Comparison of ENCODE assay signal across 13 mouse cellular contexts in the genomic region with DNA sequence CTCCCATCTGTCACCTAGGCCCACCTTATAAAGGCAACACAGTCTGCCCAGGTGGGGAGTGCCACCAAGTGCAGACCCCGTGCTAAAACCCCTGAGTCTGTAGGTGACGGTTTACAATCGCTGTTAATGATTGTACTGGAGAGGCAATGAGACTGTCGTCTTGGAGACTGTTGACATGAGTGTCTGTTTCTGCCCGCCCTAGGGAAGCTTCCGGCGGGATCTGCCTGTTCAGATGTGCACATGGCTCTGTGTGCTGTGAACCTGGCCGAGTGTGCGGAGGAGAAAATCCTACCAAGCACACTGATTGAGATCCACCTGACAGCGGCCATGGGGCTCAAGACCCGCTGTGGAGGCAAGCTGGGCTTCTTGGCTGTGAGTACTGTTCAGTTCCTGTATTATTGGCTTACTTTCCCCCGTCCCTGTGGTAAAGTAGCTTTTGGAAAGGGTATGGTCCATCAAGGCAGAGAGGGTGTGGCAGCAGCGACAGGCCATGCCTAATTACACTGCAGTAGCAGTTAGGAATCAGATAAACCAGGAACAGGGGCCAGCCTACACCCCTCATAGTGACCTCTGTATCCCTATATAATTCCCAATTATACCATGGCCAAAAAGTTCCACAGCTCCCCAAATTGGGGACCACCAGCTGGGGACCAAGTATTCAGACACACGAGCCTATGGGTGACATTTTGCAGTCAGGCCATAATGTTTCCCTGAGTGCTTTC. TPM values are rescaled to one million over a fixed set of nuclear protein-coding genes. Genes with fewer than 3 reads are reported as not detected.
DNase-seq lines count a peak whose midpoint lies in the region; ATAC-seq and TF ChIP-seq lines count a peak whose summit lies in the region.
"Had no signal": no experiment of that assay in that cellular context is flagged by ENCODE, and none has a peak within 500 bp of the region (broad histone marks: within the 10 kb centered on the region; RNA-seq: fewer than 3 reads in every experiment).

No protein-coding gene starts in this region.

- 0 out of 2 replicates have a peak, but pooled peaks have one; percentile 20 for TF ChIP-seq EP300 in liver, embryonic 14.5 days (IDR thresholded peaks at IDR 0.05; ENCODE audit: low read depth)

- WGBS in heart, embryonic 13.5 days: 77% methylated on average over 14 of the region's 14 CpGs
- 73% methylated on average over 14 of the region's 14 CpGs for WGBS in intestine, embryonic 14.5 days
- WGBS in liver, embryonic 14.5 days (ENCODE audit: insufficient replicate concordance): 57% methylated on average over 14 of the region's 14 CpGs

- peaks cover 71% of the 10 kb centered on the region for H3K4me1 ChIP-seq in heart, embryonic 13.5 days
- H3K4me1 ChIP-seq in intestine, embryonic 14.5 days (replicated peaks; ENCODE audit: control insufficient read depth, insufficient read depth, low read length): no peaks in the 10 kb centered on the region
- peaks cover 51 to 52% of the 10 kb centered on the region in 2 experiments for H3K4me1 ChIP-seq in liver, embryonic 14.5 days (replicated peaks; ENCODE audit: control insufficient read depth in 2 of 2, insufficient read depth in 2 of 2, low read length in 1 of 2)
- H3K4me1 ChIP-seq: embryonic facial prominence, embryonic 15.5 days; neural tube, embryonic 13.5 days had no signal

- ATAC-seq in heart, embryonic 13.5 days (ENCODE audit: extremely low read depth, insufficient number of reproducible peaks, low FRiP score, low TSS enrichment): no peak
- peak; percentile 22; the same call in 1 of the 2 replicates for ATAC-seq in intestine, embryonic 14.5 days (replicated peaks; ENCODE audit: low FRiP score, low TSS enrichment, low read depth)
- no peak for ATAC-seq in liver, embryonic 14.5 days (ENCODE audit: insufficient read depth)

- TF ChIP-seq CTCF in liver, embryonic 14.5 days (IDR thresholded peaks at IDR 0.05; ENCODE audit: low read depth): no peak

- peak overlapping the region; percentile 37; the same call in 1 of the 2 replicates for H3K9ac ChIP-seq in heart, embryonic 13.5 days
- H3K9ac ChIP-seq in intestine, embryonic 14.5 days (ENCODE audit: low read length): no peak overlapping the region
- peak overlapping the region; percentile 73 for H3K9ac ChIP-seq in liver, embryonic 14.5 days (replicated peaks)
- H3K9ac ChIP-seq: embryonic facial prominence, embryonic 15.5 days; neural tube, embryonic 13.5 days had no signal

- H3K27me3 ChIP-seq in heart, embryonic 13.5 days (replicated peaks): 0 out of 2 replicates have a peak, but pooled peaks cover 17% of the 10 kb centered on the region
- no peaks in the 10 kb centered on the region for H3K27me3 ChIP-seq in intestine, embryonic 14.5 days (replicated peaks; ENCODE audit: control insufficient read depth, insufficient read depth, low read length)
- no peaks in the 10 kb centered on the region for H3K27me3 ChIP-seq in liver, embryonic 14.5 days (ENCODE audit: control insufficient read depth, insufficient read depth, low read length)
- H3K27me3 ChIP-seq: embryonic facial prominence, embryonic 15.5 days; neural tube, embryonic 13.5 days had no signal

- H3K4me2 ChIP-seq in heart, embryonic 13.5 days: peak overlapping the region; percentile 32
- no peak overlapping the region for H3K4me2 ChIP-seq in intestine, embryonic 14.5 days (ENCODE audit: low read length)
- H3K4me2 ChIP-seq in liver, embryonic 14.5 days (ENCODE audit: low read depth): peak overlapping the region; percentile 75
- H3K4me2 ChIP-seq: embryonic facial prominence, embryonic 15.5 days; neural tube, embryonic 13.5 days had no signal

- H3K36me3 ChIP-seq in heart, embryonic 13.5 days: peaks cover 89% of the 10 kb centered on the region
- peaks cover 98% of the 10 kb centered on the region for H3K36me3 ChIP-seq in intestine, embryonic 14.5 days (ENCODE audit: control insufficient read depth, insufficient read depth, low read length)
- H3K36me3 ChIP-seq in liver, embryonic 14.5 days (replicated peaks; ENCODE audit: control insufficient read depth, insufficient read depth, low read depth): peaks cover 62% of the 10 kb centered on the region

- peaks cover 7% of the 10 kb centered on the region; the same call in 1 of the 2 replicates for H3K9me3 ChIP-seq in heart, embryonic 13.5 days
- no peaks in the 10 kb centered on the region for H3K9me3 ChIP-seq in intestine, embryonic 14.5 days (ENCODE audit: control insufficient read depth, low read length)
- peaks cover 7% of the 10 kb centered on the region for H3K9me3 ChIP-seq in liver, embryonic 14.5 days (ENCODE audit: control insufficient read depth, low read length)
- H3K9me3 ChIP-seq: neural tube, embryonic 13.5 days had no signal

- H3K27ac ChIP-seq in heart, embryonic 13.5 days (replicated peaks): peak overlapping the region; percentile 77
- H3K27ac ChIP-seq in intestine, embryonic 14.5 days (ENCODE audit: low read depth): no peak overlapping the region
- H3K27ac ChIP-seq in liver, embryonic 14.5 days: peak overlapping the region; percentile 88
- H3K27ac ChIP-seq: embryonic facial prominence, embryonic 15.5 days had no signal

- DNase-seq in heart, adult 9 months (ENCODE audit: low spot score in 2 of 2): no peak
- DNase-seq in kidney, postnatal 25 days: peak; percentile 13 to 55
- DNase-seq in kidney, adult 18-20 months: no peak
- no peak for DNase-seq in intestine, embryonic 14.5 days (ENCODE audit: low spot score)
- no peak for DNase-seq in liver, embryonic 14.5 days (ENCODE audit: low read depth in 3 of 3, low spot score in 3 of 3)
- DNase-seq in cerebellum, adult 18-20 months: no peak
- DNase-seq: cerebellum, postnatal 25 days; lung, postnatal 14 days; midbrain, embryonic 14.5 days; thymus, postnatal 36 days had no signal

- no peak overlapping the region for H3K4me3 ChIP-seq in heart, embryonic 13.5 days
- H3K4me3 ChIP-seq in intestine, embryonic 14.5 days (ENCODE audit: low read depth, low read length): no peak overlapping the region
- H3K4me3 ChIP-seq in liver, embryonic 14.5 days (ENCODE audit: insufficient read depth in 1 of 2, low read depth in 2 of 2, low read length in 2 of 2): no peak overlapping the region
- H3K4me3 ChIP-seq: embryonic facial prominence, embryonic 15.5 days; neural tube, embryonic 13.5 days had no signal

RNA-seq across cellular contexts. Expression of gene Shisa8, which starts 27.4 kb away (rescaled TPM):
- polyA plus RNA-seq in heart, embryonic 13.5 days (2015; fragmentation: Nextera tagmentation; extraction: Ambion mirVana): 0.17 and 0.21 TPM in 2 replicates
- 0.15 TPM in 2 replicates for polyA plus RNA-seq in intestine, embryonic 14.5 days (2014; fragmentation: Nextera tagmentation; extraction: Ambion mirVana)
- polyA plus RNA-seq in liver, embryonic 14.5 days (2012; rRNA removed): 0.15 and 0.19 TPM in 2 replicates
- 0.05 and 0.09 TPM in 2 replicates for polyA plus RNA-seq in liver, embryonic 14.5 days (2014; fragmentation: Nextera tagmentation; extraction: Ambion mirVana)

RNA-seq across cellular contexts. Expression of gene Srebf2, which starts 38.2 kb away (rescaled TPM):
- 89.4 and 92.6 TPM in 2 replicates for polyA plus RNA-seq in heart, embryonic 13.5 days (2015; fragmentation: Nextera tagmentation; extraction: Ambion mirVana)
- polyA plus RNA-seq in intestine, embryonic 14.5 days (2014; fragmentation: Nextera tagmentation; extraction: Ambion mirVana): 136 and 144 TPM in 2 replicates
- polyA plus RNA-seq in liver, embryonic 14.5 days (2012; rRNA removed): 29.3 and 37.1 TPM in 2 replicates
- 30.8 and 35.2 TPM in 2 replicates for polyA plus RNA-seq in liver, embryonic 14.5 days (2014; fragmentation: Nextera tagmentation; extraction: Ambion mirVana)

RNA-seq across cellular contexts. Expression of gene Tnfrsf13c, which starts 38.9 kb away (rescaled TPM):
- polyA plus RNA-seq in heart, embryonic 13.5 days (2015; fragmentation: Nextera tagmentation; extraction: Ambion mirVana): 0.15 TPM in 1 of 2 replicates, not detected in the other
- polyA plus RNA-seq in intestine, embryonic 14.5 days (2014; fragmentation: Nextera tagmentation; extraction: Ambion mirVana): 0.11 and 0.15 TPM in 2 replicates
- polyA plus RNA-seq in liver, embryonic 14.5 days (2012; rRNA removed): 0.54 and 0.66 TPM in 2 replicates
- 0.14 and 0.58 TPM in 2 replicates for polyA plus RNA-seq in liver, embryonic 14.5 days (2014; fragmentation: Nextera tagmentation; extraction: Ambion mirVana)
- polyA plus RNA-seq: midbrain, embryonic 14.5 days had no signal

RNA-seq across cellular contexts. Expression of gene Ccdc134, which starts 57.5 kb away (rescaled TPM):
- polyA plus RNA-seq in heart, embryonic 13.5 days (2015; fragmentation: Nextera tagmentation; extraction: Ambion mirVana): 9.0 and 9.6 TPM in 2 replicates
- 14.2 and 15.3 TPM in 2 replicates for polyA plus RNA-seq in intestine, embryonic 14.5 days (2014; fragmentation: Nextera tagmentation; extraction: Ambion mirVana)
- polyA plus RNA-seq in liver, embryonic 14.5 days (2012; rRNA removed): 5.9 and 7.2 TPM in 2 replicates
- 5.5 and 6.6 TPM in 2 replicates for polyA plus RNA-seq in liver, embryonic 14.5 days (2014; fragmentation: Nextera tagmentation; extraction: Ambion mirVana)

RNA-seq across cellular contexts. Expression of gene Cenpm, which starts 59.3 kb away (rescaled TPM):
- polyA plus RNA-seq in heart, embryonic 13.5 days (2015; fragmentation: Nextera tagmentation; extraction: Ambion mirVana): 61.5 and 71.1 TPM in 2 replicates
- 64.9 and 70.3 TPM in 2 replicates for polyA plus RNA-seq in intestine, embryonic 14.5 days (2014; fragmentation: Nextera tagmentation; extraction: Ambion mirVana)
- polyA plus RNA-seq in liver, embryonic 14.5 days (2012; rRNA removed): 19.1 and 21.6 TPM in 2 replicates
- polyA plus RNA-seq in liver, embryonic 14.5 days (2014; fragmentation: Nextera tagmentation; extraction: Ambion mirVana): 42.1 and 45.1 TPM in 2 replicates

Comparison
In these comparisons a context has a peak if more than half of its experiments do, and no peak if none do; other contexts are left out.
1. DNase-seq: peak in kidney, postnatal 25 days (2 of 2); none in heart, adult 9 months (0 of 2), kidney, adult 18-20 months (single experiment), intestine, embryonic 14.5 days (single experiment), liver, embryonic 14.5 days (0 of 3) and cerebellum, adult 18-20 months (0 of 2).